Mouse (Mus musculus) MN1 (cell line): ENCODE results near the gene Gm10961.

Experiments used
- DNase-seq: peaks from one replicate; pipeline ENCODE4 v3.0.0-alpha.2; 2016; ENCODE audit warnings: low spot score

The Gm10961 gene

GRCm38 (mm10) chr3:107630682-107631522 is at the start of gene Gm10961:
Gene Gm10961, plus strand, starts transcription at chr3:107631322.
- peak; percentile 30 for DNase-seq

- no peak for DNase-seq
Observed at GRCm38 (mm10) chr3:107582130-107582874, 48.8 kb upstream of the Gm10961 start.

GRCm38 (mm10) chr3:107582875-107583767 is 48.0 kb upstream of the Gm10961 start:
- no peak for DNase-seq

GRCm38 (mm10) chr3:107583893-107584292 is 47.2 kb upstream of the Gm10961 start:
- no peak for DNase-seq

GRCm38 (mm10) chr3:107586504-107586903 is 44.6 kb upstream of the Gm10961 start:
- no peak for DNase-seq

- no peak for DNase-seq
Observed at GRCm38 (mm10) chr3:107591612-107592011, 39.5 kb upstream of the Gm10961 start.

GRCm38 (mm10) chr3:107593632-107594031 is 37.5 kb upstream of the Gm10961 start:
- DNase-seq, result no peak

GRCm38 (mm10) chr3:107594662-107595263 is 36.4 kb upstream of the Gm10961 start, which contains the start of gene Alx3:
Gene Alx3, plus strand, starts transcription at chr3:107595031.
- no peak for DNase-seq

GRCm38 (mm10) chr3:107595264-107595937 is 35.7 kb upstream of the Gm10961 start:
- no peak for DNase-seq

- DNase-seq, result no peak
Observed at GRCm38 (mm10) chr3:107595938-107596461, 35.1 kb upstream of the Gm10961 start.

GRCm38 (mm10) chr3:107596559-107596958 is 34.6 kb upstream of the Gm10961 start:
- DNase-seq, result no peak

GRCm38 (mm10) chr3:107597134-107597533 is 34.0 kb upstream of the Gm10961 start:
- no peak for DNase-seq

- no peak for DNase-seq
Observed at GRCm38 (mm10) chr3:107597586-107598389, 33.3 kb upstream of the Gm10961 start.

- DNase-seq, result no peak
Observed at GRCm38 (mm10) chr3:107600127-107600526, 31.0 kb upstream of the Gm10961 start.

- peak; percentile 26 for DNase-seq
Observed at GRCm38 (mm10) chr3:107605304-107605703, 25.8 kb upstream of the Gm10961 start.

GRCm38 (mm10) chr3:107607221-107607620 is 23.9 kb upstream of the Gm10961 start:
- DNase-seq, result no peak

GRCm38 (mm10) chr3:107608808-107609207 is 22.3 kb upstream of the Gm10961 start:
- no peak for DNase-seq

GRCm38 (mm10) chr3:107609376-107609775 is 21.7 kb upstream of the Gm10961 start:
- no peak for DNase-seq

GRCm38 (mm10) chr3:107611394-107611793 is 19.7 kb upstream of the Gm10961 start:
- no peak for DNase-seq
